Mouse (Mus musculus): ENCODE measurements at regions not wholly inside any gene's neighbourhood (a gene's known extent, or its start where the extent isn't known, plus 50 kb on each side); places are given as distances from the start of the nearest gene placed in this dataset.

DNA sequence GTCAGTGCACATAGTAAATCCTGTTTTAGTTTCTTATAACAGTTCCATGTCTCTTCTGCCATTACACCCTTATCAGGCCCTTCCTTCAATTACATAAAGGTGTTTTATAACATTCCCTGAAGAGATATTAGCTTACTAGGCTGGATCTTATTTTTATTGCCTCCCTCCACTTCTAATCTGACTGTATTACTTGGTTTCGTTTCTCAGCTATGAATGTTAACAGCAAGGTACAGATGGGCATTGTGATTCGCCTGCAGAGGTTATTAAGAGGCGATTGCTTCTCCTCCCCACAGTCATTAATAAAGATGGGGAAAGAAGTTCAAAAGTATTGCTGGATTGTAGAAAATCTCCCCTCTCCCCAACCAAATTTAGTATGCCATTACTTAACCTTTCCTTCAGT, 66.4 kb upstream of the Frg1 start:
- DNase-seq = no peak

DNA sequence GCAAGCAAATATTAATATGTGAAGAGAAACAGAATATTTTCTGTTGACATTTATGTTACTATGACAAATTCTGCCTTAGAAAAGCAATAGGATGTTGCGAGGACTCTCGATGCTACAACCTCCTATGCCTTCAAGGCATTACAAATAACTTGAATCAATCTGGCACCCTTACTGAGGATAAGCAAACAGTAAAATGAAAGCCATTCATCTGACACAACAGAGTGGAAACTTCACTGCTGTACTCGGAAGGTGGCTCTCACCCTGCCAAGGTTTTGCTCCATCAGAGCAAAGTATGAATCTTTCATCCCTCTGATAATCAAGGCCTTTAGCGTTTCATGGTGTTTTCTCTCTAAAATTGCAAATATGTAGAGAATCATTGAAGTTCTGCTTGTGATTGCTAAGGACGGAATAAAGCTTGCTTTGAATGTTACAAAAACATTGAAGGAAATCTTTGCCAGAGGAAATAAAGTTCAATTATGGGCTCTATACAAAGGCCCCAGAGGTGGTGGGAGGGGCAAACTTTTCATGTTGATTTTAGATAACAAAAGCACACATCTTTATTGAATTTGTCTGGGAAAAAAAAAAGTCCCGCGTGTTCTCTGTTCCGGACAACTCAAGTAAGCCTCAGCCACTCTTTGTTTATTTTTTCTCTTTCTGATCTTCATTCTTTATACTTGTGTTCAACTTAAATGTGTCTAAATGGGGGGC, 56.3 kb upstream of the Frg1 start:
- DNase-seq = no peak

GRCm38 (mm10) chr8:41472233-41472632, 55.4 kb upstream of the Frg1 start:
- no peak for DNase-seq
